ENCODE assay signal across 8 mouse cellular contexts in genomic region chr3:88500655-88501365, GRCm38 (mm10). TPM values are rescaled to one million over a fixed set of nuclear protein-coding genes. Genes with fewer than 3 reads are reported as not detected.
DNase-seq lines count a peak whose midpoint lies in the region; ATAC-seq lines count a peak whose summit lies in the region.

No protein-coding gene starts in this region.

- intact Hi-C loops in left cerebral cortex, postnatal 10 days (cut with DNase I), result no loop called here

- H3K9me3 ChIP-seq in neural tube, embryonic 12.5 days, result no peaks in the 10 kb centered on the region
- no peaks in the 10 kb centered on the region for H3K9me3 ChIP-seq in limb, embryonic 13.5 days
- no peaks in the 10 kb centered on the region for H3K9me3 ChIP-seq in forebrain, embryonic 15.5 days

- no peak overlapping the region for H3K4me3 ChIP-seq in neural tube, embryonic 12.5 days
- peak overlapping the region; percentile 86 for H3K4me3 ChIP-seq in limb, embryonic 13.5 days
- H3K4me3 ChIP-seq in forebrain, embryonic 15.5 days, result no peak overlapping the region

- H3K4me2 ChIP-seq in neural tube, embryonic 12.5 days (replicated peaks), result peak overlapping the region; percentile 94; the same call in 1 of the 2 replicates
- H3K4me2 ChIP-seq in limb, embryonic 13.5 days (replicated peaks), result peak overlapping the region; percentile 99
- H3K4me2 ChIP-seq in forebrain, embryonic 15.5 days (replicated peaks), result no peak overlapping the region

- no peaks in the 10 kb centered on the region for H3K36me3 ChIP-seq in neural tube, embryonic 12.5 days
- H3K36me3 ChIP-seq in limb, embryonic 13.5 days, result peaks cover 19% of the 10 kb centered on the region
- H3K36me3 ChIP-seq in forebrain, embryonic 15.5 days, result no peaks in the 10 kb centered on the region

- H3K27ac ChIP-seq in neural tube, embryonic 12.5 days, result no peak overlapping the region
- H3K27ac ChIP-seq in limb, embryonic 13.5 days, result no peak overlapping the region
- no peak overlapping the region for H3K27ac ChIP-seq in forebrain, embryonic 15.5 days (replicated peaks)

- H3K27me3 ChIP-seq in neural tube, embryonic 12.5 days (replicated peaks), result peaks cover 32% of the 10 kb centered on the region
- no peaks in the 10 kb centered on the region for H3K27me3 ChIP-seq in limb, embryonic 13.5 days
- no peaks in the 10 kb centered on the region for H3K27me3 ChIP-seq in forebrain, embryonic 15.5 days

- peak; percentile 4 for DNase-seq in gastrocnemius, postnatal 10 days
- DNase-seq in gastrocnemius, postnatal 25 days, result no peak
- no peak for DNase-seq in neural tube, embryonic 10.5 days (ENCODE audit: extremely low spot score, low spot score)
- no peak for DNase-seq in left cerebral cortex, postnatal 10 days (ENCODE audit: extremely low spot score in 1 of 2, low spot score in 2 of 2)
- DNase-seq in layer of hippocampus, postnatal 25 days (ENCODE audit: extremely low spot score in 1 of 2, low spot score in 1 of 2), result no peak

- peaks cover 14% of the 10 kb centered on the region for H3K4me1 ChIP-seq in neural tube, embryonic 12.5 days
- H3K4me1 ChIP-seq in limb, embryonic 13.5 days, result peaks cover 63% of the 10 kb centered on the region
- H3K4me1 ChIP-seq in forebrain, embryonic 15.5 days, result peaks cover 18% of the 10 kb centered on the region

- no peak for ATAC-seq in neural tube, embryonic 12.5 days (ENCODE audit: low FRiP score, low read depth)
- ATAC-seq in limb, embryonic 13.5 days (ENCODE audit: low FRiP score, low read depth), result no peak
- no peak for ATAC-seq in forebrain, embryonic 15.5 days (replicated peaks)

- no peak overlapping the region for H3K9ac ChIP-seq in neural tube, embryonic 12.5 days
- H3K9ac ChIP-seq in limb, embryonic 13.5 days, result peak overlapping the region; percentile 94; the same call in 1 of the 2 replicates
- H3K9ac ChIP-seq in forebrain, embryonic 15.5 days (replicated peaks), result no peak overlapping the region

- WGBS in neural tube, embryonic 12.5 days, result 39% methylated on average over 4 of the region's 4 CpGs
- 54% methylated on average over 4 of the region's 4 CpGs for WGBS in limb, embryonic 13.5 days
- WGBS in forebrain, embryonic 15.5 days, result 47% methylated on average over 4 of the region's 4 CpGs

RNA-seq across cellular contexts. Expression of gene Lmna, which starts 8.9 kb away (rescaled TPM):
- 100 to 1,000 TPM; 189 to 213 TPM for total RNA-seq in gastrocnemius, postnatal 10 days (2021)
- total RNA-seq in gastrocnemius, postnatal 25 days (2021), result 100 to 1,000 TPM in 1 of 2 experiments, 10 to 100 TPM in 1; 99.2 to 106 TPM
- 27.6 and 27.9 TPM in 2 replicates for polyA plus RNA-seq in neural tube, embryonic 12.5 days (2016; fragmentation: Nextera tagmentation; extraction: Ambion mirVana)
- 174 and 183 TPM in 2 replicates for polyA plus RNA-seq in limb, embryonic 13.5 days (2015; fragmentation: Nextera tagmentation; extraction: Ambion mirVana)
- total RNA-seq in left cerebral cortex, postnatal 10 days (2021), result 10 to 100 TPM; 47.2 to 48.6 TPM
- 23.4 and 27.5 TPM in 2 replicates for polyA plus RNA-seq in forebrain, embryonic 15.5 days (2015; fragmentation: Nextera tagmentation; extraction: Ambion mirVana)
- 10 to 100 TPM; 35.6 to 38.8 TPM for total RNA-seq in layer of hippocampus, postnatal 25 days (2021)

RNA-seq across cellular contexts. Expression of gene Mex3a, which starts 31.4 kb away (rescaled TPM):
- total RNA-seq in gastrocnemius, postnatal 10 days (2021), result 1 to 10 TPM; 3.0 to 6.3 TPM
- under 1 TPM; 0.24 to 0.33 TPM for total RNA-seq in gastrocnemius, postnatal 25 days (2021)
- 41.9 and 43.3 TPM in 2 replicates for polyA plus RNA-seq in neural tube, embryonic 12.5 days (2016; fragmentation: Nextera tagmentation; extraction: Ambion mirVana)
- 32.9 and 33.9 TPM in 2 replicates for polyA plus RNA-seq in limb, embryonic 13.5 days (2015; fragmentation: Nextera tagmentation; extraction: Ambion mirVana)
- 10 to 100 TPM in 1 of 2 experiments, 1 to 10 TPM in 1; 6.9 to 10.7 TPM for total RNA-seq in left cerebral cortex, postnatal 10 days (2021)
- 50.6 and 55.6 TPM in 2 replicates for polyA plus RNA-seq in forebrain, embryonic 15.5 days (2015; fragmentation: Nextera tagmentation; extraction: Ambion mirVana)
- total RNA-seq in layer of hippocampus, postnatal 25 days (2021), result 1 to 10 TPM; 4.3 to 4.6 TPM

RNA-seq across cellular contexts. Expression of gene Sema4a, which starts 39.8 kb away (rescaled TPM):
- total RNA-seq in gastrocnemius, postnatal 10 days (2021), result 1 to 10 TPM; 2.3 to 3.7 TPM
- 1 to 10 TPM; 1.6 to 1.8 TPM for total RNA-seq in gastrocnemius, postnatal 25 days (2021)
- 13.6 and 15.3 TPM in 2 replicates for polyA plus RNA-seq in neural tube, embryonic 12.5 days (2016; fragmentation: Nextera tagmentation; extraction: Ambion mirVana)
- polyA plus RNA-seq in limb, embryonic 13.5 days (2015; fragmentation: Nextera tagmentation; extraction: Ambion mirVana), result 7.9 and 9.9 TPM in 2 replicates
- 10 to 100 TPM; 46.5 to 52.6 TPM for total RNA-seq in left cerebral cortex, postnatal 10 days (2021)
- polyA plus RNA-seq in forebrain, embryonic 15.5 days (2015; fragmentation: Nextera tagmentation; extraction: Ambion mirVana), result 16.3 and 17.7 TPM in 2 replicates
- total RNA-seq in layer of hippocampus, postnatal 25 days (2021), result 10 to 100 TPM; 33.3 to 42.8 TPM

RNA-seq across cellular contexts. Expression of gene Rab25, which starts 47.3 kb away (rescaled TPM):
- total RNA-seq in gastrocnemius, postnatal 10 days (2021), result not detected
- not detected for total RNA-seq in gastrocnemius, postnatal 25 days (2021)
- polyA plus RNA-seq in neural tube, embryonic 12.5 days (2016; fragmentation: Nextera tagmentation; extraction: Ambion mirVana), result 0.29 and 0.57 TPM in 2 replicates
- polyA plus RNA-seq in limb, embryonic 13.5 days (2015; fragmentation: Nextera tagmentation; extraction: Ambion mirVana), result 7.7 and 9.3 TPM in 2 replicates
- not detected for total RNA-seq in left cerebral cortex, postnatal 10 days (2021)
- 0.15 and 0.28 TPM in 2 replicates for polyA plus RNA-seq in forebrain, embryonic 15.5 days (2015; fragmentation: Nextera tagmentation; extraction: Ambion mirVana)
- not detected for total RNA-seq in layer of hippocampus, postnatal 25 days (2021)

RNA-seq across cellular contexts. Expression of gene Lamtor2, which starts 52.1 kb away (rescaled TPM):
- 10 to 100 TPM; 75.4 to 81.8 TPM for total RNA-seq in gastrocnemius, postnatal 10 days (2021)
- 10 to 100 TPM; 76.1 to 81.1 TPM for total RNA-seq in gastrocnemius, postnatal 25 days (2021)
- 143 and 145 TPM in 2 replicates for polyA plus RNA-seq in neural tube, embryonic 12.5 days (2016; fragmentation: Nextera tagmentation; extraction: Ambion mirVana)
- polyA plus RNA-seq in limb, embryonic 13.5 days (2015; fragmentation: Nextera tagmentation; extraction: Ambion mirVana), result 147 and 154 TPM in 2 replicates
- total RNA-seq in left cerebral cortex, postnatal 10 days (2021), result 100 to 1,000 TPM; 109 to 110 TPM
- 169 and 187 TPM in 2 replicates for polyA plus RNA-seq in forebrain, embryonic 15.5 days (2015; fragmentation: Nextera tagmentation; extraction: Ambion mirVana)
- total RNA-seq in layer of hippocampus, postnatal 25 days (2021), result 100 to 1,000 TPM in 1 of 2 experiments, 10 to 100 TPM in 1; 99.5 to 115 TPM

Comparison
In these comparisons a context has a peak if more than half of its experiments do, and no peak if none do; other contexts are left out.
1. RNA of gene Sema4a, which starts 39.8 kb away (total RNA-seq): 46.5 to 52.6 TPM in left cerebral cortex, postnatal 10 days and 33.3 to 42.8 TPM in layer of hippocampus, postnatal 25 days; 2.3 to 3.7 TPM in gastrocnemius, postnatal 10 days and 1.6 to 1.8 TPM in gastrocnemius, postnatal 25 days; every median in the first group is over 4 times any median in the second.